Mouse (Mus musculus) thymus, postnatal 0 days (tissue): Measurements from ENCODE around the gene B3galnt1. TPM values are rescaled to one million over a fixed set of nuclear protein-coding genes. Genes with fewer than 3 reads are reported as not detected.

ENCODE experiments used
- DNase-seq: peaks from one replicate; pipeline ENCODE4 v3.0.0-alpha.2; 2015; ENCODE audit warnings: low spot score
- polyA plus RNA-seq: library from polyadenylated mRNA; unstranded; fragments of >200 nt; fragmentation: Nextera tagmentation; extraction: Ambion mirVana; gene quantifications from 2 replicates; pipeline ENCODE4 v1.2.1, GENCODE M21; 2015

B3galnt1 gene
- 9.3 and 9.9 TPM in 2 replicates for polyA plus RNA-seq

GRCm38 (mm10) chr3:69598261-69599165, at the start of gene B3galnt1:
Gene B3galnt1, minus strand, starts transcription at chr3:69598960.
- no peak for DNase-seq

GRCm38 (mm10) chr3:69634521-69634920, 35.8 kb upstream of the B3galnt1 start:
- no peak for DNase-seq

- no peak for DNase-seq
Observed at GRCm38 (mm10) chr3:69633706-69634420, 35.1 kb upstream of the B3galnt1 start.

GRCm38 (mm10) chr3:69626963-69627590, 28.3 kb upstream of the B3galnt1 start:
- no peak for DNase-seq

GRCm38 (mm10) chr3:69626213-69626962, 27.6 kb upstream of the B3galnt1 start:
- DNase-seq: no peak

- DNase-seq: no peak
Observed at GRCm38 (mm10) chr3:69624182-69624581, 25.4 kb upstream of the B3galnt1 start.

GRCm38 (mm10) chr3:69607909-69608308, 9.1 kb upstream of the B3galnt1 start:
- no peak for DNase-seq

- DNase-seq: no peak
Observed at GRCm38 (mm10) chr3:69607468-69607867, 8.7 kb upstream of the B3galnt1 start.

GRCm38 (mm10) chr3:69606923-69607322, 8.2 kb upstream of the B3galnt1 start:
- no peak for DNase-seq

GRCm38 (mm10) chr3:69599166-69599500, 373 bp upstream of the B3galnt1 start:
- DNase-seq: no peak

GRCm38 (mm10) chr3:69597816-69598215, 944 bp downstream of the B3galnt1 start:
- DNase-seq: no peak

- no peak for DNase-seq
Observed at GRCm38 (mm10) chr3:69597211-69597610, 1.5 kb downstream of the B3galnt1 start.

GRCm38 (mm10) chr3:69596116-69596515, 2.6 kb downstream of the B3galnt1 start:
- DNase-seq: no peak

GRCm38 (mm10) chr3:69594071-69594470, 4.7 kb downstream of the B3galnt1 start:
- DNase-seq: no peak

GRCm38 (mm10) chr3:69593426-69593825, 5.3 kb downstream of the B3galnt1 start:
- no peak for DNase-seq

- no peak for DNase-seq
Observed at GRCm38 (mm10) chr3:69588101-69588760, 10.5 kb downstream of the B3galnt1 start.

- no peak for DNase-seq
Observed at GRCm38 (mm10) chr3:69583798-69584197, 15.0 kb downstream of the B3galnt1 start.

- no peak for DNase-seq
Observed at GRCm38 (mm10) chr3:69578791-69579190, 20.0 kb downstream of the B3galnt1 start.

GRCm38 (mm10) chr3:69576715-69577114, 22.0 kb downstream of the B3galnt1 start:
- DNase-seq: no peak

- DNase-seq: no peak
Observed at GRCm38 (mm10) chr3:69575577-69575976, 23.2 kb downstream of the B3galnt1 start.

- no peak for DNase-seq
Observed at GRCm38 (mm10) chr3:69572561-69572960, 26.2 kb downstream of the B3galnt1 start.
